Mouse (Mus musculus): ENCODE results near the gene Atf1.

Atf1 gene

DNA sequence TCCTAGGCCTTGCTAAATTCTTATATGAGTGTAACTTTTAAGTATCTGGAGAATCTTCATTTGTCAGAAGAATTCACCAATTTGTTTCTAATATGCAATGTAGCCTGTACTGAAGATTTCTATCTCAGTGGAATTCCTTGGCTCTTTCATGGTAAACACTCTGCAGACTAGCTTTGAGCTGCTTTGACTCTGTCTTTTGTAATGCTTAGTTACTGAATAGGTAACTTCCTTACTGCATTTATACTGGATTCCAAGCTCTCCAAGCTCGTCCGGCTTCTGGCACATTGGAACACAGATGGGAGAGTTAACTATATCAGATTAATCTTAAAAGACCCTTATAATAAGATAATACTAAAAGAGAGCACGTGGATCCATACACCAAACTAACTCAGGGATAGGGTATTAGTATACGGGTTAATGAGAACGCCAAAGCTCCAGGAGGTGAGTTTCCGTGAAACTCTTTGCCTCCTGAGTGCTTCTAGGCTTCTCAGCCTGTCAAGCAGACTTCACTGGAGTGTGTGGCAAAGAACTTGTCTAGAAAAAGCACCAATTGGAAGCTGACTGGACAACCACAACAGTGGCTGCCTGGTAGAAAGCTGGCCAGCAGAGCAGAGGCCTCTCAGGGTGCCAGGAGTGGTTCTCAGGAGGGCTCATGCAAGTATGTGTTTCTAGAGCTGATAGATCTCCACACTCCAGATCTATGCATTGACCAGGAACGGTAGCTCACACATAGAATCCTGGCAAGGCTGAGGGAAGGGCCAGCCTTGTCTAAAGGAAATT lies 31.2 kb downstream of the Atf1 start:
- in situ Hi-C loops (cut with MboI, MseI), result loop anchor here (25.0 kb wide), 1 partner anchor 103 kb away; the partner anchor contains the start of genes Higd1c, Methig1 and Mettl7a2

GRCm38 (mm10) chr15:100260351-100260750 lies 32.7 kb downstream of the Atf1 start:
- in situ Hi-C loops (cut with MboI, MseI), result loop anchor here (25.0 kb wide), 1 partner anchor 102 kb away; the partner anchor contains the start of genes Higd1c, Methig1 and Mettl7a2

GRCm38 (mm10) chr15:100263246-100263905 lies 35.8 kb downstream of the Atf1 start:
- in situ Hi-C loops (cut with MboI, MseI), result loop anchor here (25.0 kb wide), 1 partner anchor 99 kb away; the partner anchor contains the start of genes Higd1c, Methig1 and Mettl7a2

DNA sequence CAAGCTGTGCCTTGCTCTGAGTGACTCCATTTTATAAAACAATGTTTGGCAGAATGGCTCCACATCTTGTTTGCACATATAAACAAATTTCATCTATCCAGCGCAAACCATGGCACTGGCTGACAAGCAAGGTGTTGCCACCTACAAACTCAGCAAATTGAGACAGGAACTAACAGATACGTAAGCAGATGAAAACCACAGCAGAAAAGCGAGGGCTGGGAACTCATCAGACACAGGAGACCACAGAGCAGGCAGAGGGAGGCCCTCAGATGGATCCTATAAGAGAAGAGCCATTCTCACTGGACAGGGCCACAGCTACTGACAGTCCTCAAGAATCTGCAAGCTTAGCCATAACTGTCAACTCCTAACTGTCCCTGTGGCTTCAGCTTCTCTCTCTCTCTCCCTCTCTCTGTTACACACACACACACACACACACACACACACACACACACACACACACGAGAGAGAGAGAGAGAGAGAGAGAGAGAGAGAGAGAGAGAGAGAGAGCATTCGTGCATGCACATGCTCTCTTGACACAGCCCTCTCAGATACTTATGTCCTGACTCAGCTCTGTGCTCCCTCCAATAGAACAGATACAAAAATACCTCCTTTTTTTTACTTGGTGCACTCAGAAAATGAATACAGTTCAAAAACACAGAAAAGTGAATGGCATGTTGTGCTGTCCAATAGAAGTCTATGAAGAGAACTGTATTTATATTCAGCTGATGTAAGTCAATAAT lies 38.1 kb downstream of the Atf1 start:
- in situ Hi-C loops (cut with MboI, MseI), result loop anchor here (25.0 kb wide), 1 partner anchor 97 kb away; the partner anchor contains the start of genes Higd1c, Methig1 and Mettl7a2

- in situ Hi-C loops (cut with MboI, MseI), result loop anchor here (25.0 kb wide), 1 partner anchor 93 kb away; the partner anchor contains the start of genes Higd1c, Methig1 and Mettl7a2
Observed at GRCm38 (mm10) chr15:100268916-100269315, 41.3 kb downstream of the Atf1 start.

GRCm38 (mm10) chr15:100269776-100270175 lies 42.2 kb downstream of the Atf1 start:
- in situ Hi-C loops (cut with MboI, MseI), result loop anchor here (25.0 kb wide), 1 partner anchor 93 kb away; the partner anchor contains the start of genes Higd1c, Methig1 and Mettl7a2

DNA sequence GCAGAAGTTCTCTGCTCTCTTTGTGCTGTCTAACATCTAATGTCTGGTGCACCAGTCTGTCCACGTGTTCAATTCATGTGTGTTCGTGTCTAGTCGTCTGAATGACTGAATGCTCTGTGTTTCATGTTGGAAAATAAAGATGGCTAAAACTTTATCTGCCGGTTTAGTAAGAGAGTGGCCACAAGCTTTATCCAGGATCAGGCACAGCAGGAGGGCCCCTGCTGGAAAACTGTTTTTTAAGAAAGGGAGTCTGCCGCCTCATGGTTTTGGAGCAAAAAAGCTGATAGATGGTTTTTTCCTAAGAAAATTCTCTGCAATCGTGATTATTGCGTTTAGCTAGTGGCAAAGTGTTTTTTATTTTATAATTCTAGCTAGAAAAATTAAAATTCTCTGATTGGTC lies 43.0 kb downstream of the Atf1 start:
- in situ Hi-C loops (cut with MboI, MseI), result loop anchor here (25.0 kb wide), 1 partner anchor 92 kb away; the partner anchor contains the start of genes Higd1c, Methig1 and Mettl7a2

- in situ Hi-C loops (cut with MboI, MseI), result loop anchor here (25.0 kb wide), 1 partner anchor 91 kb away; the partner anchor contains the start of genes Higd1c, Methig1 and Mettl7a2
Observed at GRCm38 (mm10) chr15:100271411-100271810, 43.8 kb downstream of the Atf1 start.

DNA sequence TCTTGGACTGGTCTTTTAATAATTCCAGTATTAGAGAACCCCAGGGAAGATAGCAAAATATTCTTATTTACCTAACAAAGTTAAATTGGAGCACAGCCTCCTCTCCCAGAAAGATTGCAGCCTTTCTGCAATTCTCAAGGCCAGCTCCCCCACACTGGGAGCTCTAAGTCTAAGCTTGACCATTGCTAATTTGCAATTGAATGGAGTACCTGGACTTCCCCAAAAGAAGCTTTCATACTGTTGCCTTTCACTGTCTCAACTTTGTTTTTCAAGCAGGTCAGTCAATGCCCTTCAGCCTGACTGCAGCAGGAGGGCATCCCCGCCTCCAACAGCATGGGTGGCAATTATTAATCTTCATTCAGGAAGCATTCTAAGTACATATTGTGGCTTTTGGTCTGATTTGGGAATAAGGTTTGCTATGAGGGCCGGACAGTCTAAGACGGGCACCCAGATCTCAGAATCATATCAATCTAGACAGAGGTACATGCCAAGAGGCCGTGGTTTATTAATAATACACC lies 46.2 kb downstream of the Atf1 start:
- in situ Hi-C loops (cut with MboI, MseI), result loop anchor here (25.0 kb wide), 1 partner anchor 88 kb away; the partner anchor contains the start of genes Higd1c, Methig1 and Mettl7a2

- in situ Hi-C loops (cut with MboI, MseI), result loop anchor here (25.0 kb wide), 2 partner anchors 87 to 1612 kb away; partner anchors contain the start of genes Higd1c, Krt76, Methig1 and Mettl7a2
Observed at GRCm38 (mm10) chr15:100274790-100275559, 47.4 kb downstream of the Atf1 start.

- in situ Hi-C loops (cut with MboI, MseI), result loop anchor here (25.0 kb wide), 1 partner anchor 1611 kb away; the partner anchor contains the start of gene Krt76
Observed at GRCm38 (mm10) chr15:100276403-100276802, 48.8 kb downstream of the Atf1 start.

GRCm38 (mm10) chr15:100277586-100277985 lies 50.0 kb downstream of the Atf1 start:
- in situ Hi-C loops (cut with MboI, MseI), result loop anchor here (25.0 kb wide), 1 partner anchor 1610 kb away; the partner anchor contains the start of gene Krt76

DNA sequence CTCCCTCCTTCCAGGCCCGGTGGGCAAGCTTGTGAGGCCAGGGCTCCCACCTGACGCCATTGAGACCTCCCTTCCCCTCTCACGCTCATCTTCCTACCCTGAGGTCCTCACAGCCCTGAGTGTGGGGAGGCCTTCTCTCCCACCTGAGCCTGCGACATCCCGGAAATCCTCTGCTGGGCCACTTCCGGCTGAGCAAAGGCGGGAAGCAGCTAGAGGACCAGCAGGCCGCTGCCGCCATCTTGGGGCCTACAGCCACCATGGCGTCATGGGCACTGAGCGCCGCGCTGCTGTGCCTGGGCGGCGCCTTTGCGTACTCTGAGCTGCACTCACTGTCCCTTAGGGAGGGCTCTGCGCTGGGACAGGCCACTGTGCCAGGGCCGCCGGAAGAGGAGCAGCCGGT lies 53.0 kb downstream of the Atf1 start, which contains the start of gene Tmprss12:
Gene Tmprss12, plus strand, starts transcription at position 212 of the 400 bp plus-strand sequence.
- in situ Hi-C loops (cut with MboI, MseI), result loop anchor here (25.0 kb wide), 1 partner anchor 1607 kb away; the partner anchor contains the start of gene Krt76

GRCm38 (mm10) chr15:100288980-100289379 lies 61.4 kb downstream of the Atf1 start:
- in situ Hi-C loops (cut with MboI, MseI), result loop anchor here (25.0 kb wide), 1 partner anchor 1598 kb away; the partner anchor contains the start of gene Krt76

GRCm38 (mm10) chr15:100290858-100291257 lies 63.2 kb downstream of the Atf1 start:
- in situ Hi-C loops (cut with MboI, MseI), result loop anchor here (25.0 kb wide), 1 partner anchor 1596 kb away; the partner anchor contains the start of gene Krt76

- in situ Hi-C loops (cut with MboI, MseI), result loop anchor here (25.0 kb wide), 1 partner anchor 1595 kb away; the partner anchor contains the start of gene Krt76
Observed at GRCm38 (mm10) chr15:100292326-100292725, 64.7 kb downstream of the Atf1 start.

DNA sequence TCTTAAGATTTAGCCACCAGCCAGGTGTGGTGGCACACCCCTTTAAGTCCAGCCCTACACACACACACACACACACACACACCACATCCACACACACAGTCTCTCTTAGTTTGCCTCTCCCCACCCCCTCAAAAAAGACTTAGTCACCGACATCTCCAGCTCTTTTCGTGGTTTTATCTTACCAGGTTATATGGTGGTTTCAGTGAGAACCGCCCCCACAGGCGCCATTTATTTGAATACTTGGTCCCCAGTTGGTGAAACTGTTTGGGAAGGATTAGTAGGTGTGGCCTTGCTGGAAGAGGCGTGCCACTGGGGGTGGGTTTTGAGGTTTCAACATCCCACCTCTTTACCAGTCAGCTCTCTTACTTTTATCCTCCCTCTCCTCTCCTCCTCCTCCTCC lies 70.2 kb downstream of the Atf1 start:
- in situ Hi-C loops (cut with MboI, MseI), result loop anchor here (25.0 kb wide), 1 partner anchor 1589 kb away; the partner anchor contains the start of gene Krt76

GRCm38 (mm10) chr15:100300499-100300898 lies 72.9 kb downstream of the Atf1 start:
- in situ Hi-C loops (cut with MboI, MseI), result no loop called here

- in situ Hi-C loops (cut with MboI, MseI), result no loop called here
Observed at GRCm38 (mm10) chr15:100301556-100301955, 73.9 kb downstream of the Atf1 start.

Data from regulatory T cell (primary cell).